Mouse (Mus musculus): Measurements from ENCODE around the gene H2-T22. TPM values are rescaled to one million over a fixed set of nuclear protein-coding genes. Genes with fewer than 3 reads are reported as not detected.
"Not testable (repeated sequence)": the region's sequence is repeated elsewhere in the genome, so short reads cannot be mapped to it uniquely, and the experiment has no call there.

The H2-T22 gene
- polyA plus RNA-seq, 1 experiment from 2014 or later: 8.3 TPM

GRCm38 (mm10) chr17:36014977-36015376 lies 27.6 kb downstream of the H2-T22 start:
- Histone ChIP-seq H3K4me2 (replicated peaks; ENCODE audit: low read depth, low read length) (no peak overlapping the region), H3K4me1 (replicated peaks; ENCODE audit: control insufficient read depth, insufficient read depth, low read length) (no peaks in the 10 kb centered on the region), H3K36me3 (ENCODE audit: control insufficient read depth, insufficient read depth, low read length) (no peaks in the 10 kb centered on the region), H3K9ac (ENCODE audit: low read depth, low read length) (no peak overlapping the region), H3K27me3 (ENCODE audit: control insufficient read depth, insufficient read depth, low read length) (no peaks in the 10 kb centered on the region), H3K27ac (ENCODE audit: low read depth, low read length) (no peak overlapping the region), H3K9me3 (ENCODE audit: control insufficient read depth, low read length) (no peaks in the 10 kb centered on the region), H3K4me3 (ENCODE audit: low read depth, low read length) (no peak overlapping the region)
- WGBS: 96% methylated on average over 5 of the region's 5 CpGs
- DNase-seq (ENCODE audit: low spot score) (no peak), ATAC-seq (ENCODE audit: low FRiP score) (no peak)

GRCm38 (mm10) chr17:36004409-36004808 lies 38.1 kb downstream of the H2-T22 start:
- H3K27ac ChIP-seq (ENCODE audit: low read depth, low read length); H3K4me2 ChIP-seq (replicated peaks; ENCODE audit: low read depth, low read length); H3K9ac ChIP-seq (ENCODE audit: low read depth, low read length); H3K4me1 ChIP-seq (replicated peaks; ENCODE audit: control insufficient read depth, insufficient read depth, low read length); DNase-seq (ENCODE audit: low spot score); ATAC-seq (ENCODE audit: low FRiP score); H3K4me3 ChIP-seq (ENCODE audit: low read depth, low read length); H3K9me3 ChIP-seq (ENCODE audit: control insufficient read depth, low read length); H3K36me3 ChIP-seq (ENCODE audit: control insufficient read depth, insufficient read depth, low read length); H3K27me3 ChIP-seq (ENCODE audit: control insufficient read depth, insufficient read depth, low read length): not testable (repeated sequence)
- 96% methylated on average over 7 of the region's 7 CpGs for WGBS

- WGBS: 96% methylated on average over 7 of the region's 7 CpGs
- DNase-seq (ENCODE audit: low spot score): no peak
- no peaks in the 10 kb centered on the region for H3K9me3 ChIP-seq (ENCODE audit: control insufficient read depth, low read length)
- no peak for ATAC-seq (ENCODE audit: low FRiP score)
- no peak overlapping the region for H3K4me2 ChIP-seq (replicated peaks; ENCODE audit: low read depth, low read length)
- no peaks in the 10 kb centered on the region for H3K27me3 ChIP-seq (ENCODE audit: control insufficient read depth, insufficient read depth, low read length)
- H3K4me3 ChIP-seq (ENCODE audit: low read depth, low read length): no peak overlapping the region
- H3K4me1 ChIP-seq (replicated peaks; ENCODE audit: control insufficient read depth, insufficient read depth, low read length): no peaks in the 10 kb centered on the region
- no peak overlapping the region for H3K27ac ChIP-seq (ENCODE audit: low read depth, low read length)
- H3K9ac ChIP-seq (ENCODE audit: low read depth, low read length): no peak overlapping the region
- H3K36me3 ChIP-seq (ENCODE audit: control insufficient read depth, insufficient read depth, low read length): no peaks in the 10 kb centered on the region
Observed at GRCm38 (mm10) chr17:36003331-36003730, 39.2 kb downstream of the H2-T22 start.

- H3K27me3 ChIP-seq (ENCODE audit: control insufficient read depth, insufficient read depth, low read length): no peaks in the 10 kb centered on the region
- no peaks in the 10 kb centered on the region for H3K4me1 ChIP-seq (replicated peaks; ENCODE audit: control insufficient read depth, insufficient read depth, low read length)
- DNase-seq (ENCODE audit: low spot score): no peak
- WGBS: 97% methylated on average over 6 of the region's 6 CpGs
- no peaks in the 10 kb centered on the region for H3K36me3 ChIP-seq (ENCODE audit: control insufficient read depth, insufficient read depth, low read length)
- H3K4me3 ChIP-seq (ENCODE audit: low read depth, low read length): no peak overlapping the region
- no peak overlapping the region for H3K9ac ChIP-seq (ENCODE audit: low read depth, low read length)
- no peaks in the 10 kb centered on the region for H3K9me3 ChIP-seq (ENCODE audit: control insufficient read depth, low read length)
- H3K4me2 ChIP-seq (replicated peaks; ENCODE audit: low read depth, low read length): no peak overlapping the region
- no peak overlapping the region for H3K27ac ChIP-seq (ENCODE audit: low read depth, low read length)
- ATAC-seq (ENCODE audit: low FRiP score): no peak
Observed at GRCm38 (mm10) chr17:36001966-36002365, 40.6 kb downstream of the H2-T22 start.

- no peaks in the 10 kb centered on the region for H3K9me3 ChIP-seq (ENCODE audit: control insufficient read depth, low read length)
- no peaks in the 10 kb centered on the region for H3K27me3 ChIP-seq (ENCODE audit: control insufficient read depth, insufficient read depth, low read length)
- no peak overlapping the region for H3K27ac ChIP-seq (ENCODE audit: low read depth, low read length)
- H3K4me2 ChIP-seq (replicated peaks; ENCODE audit: low read depth, low read length): no peak overlapping the region
- DNase-seq (ENCODE audit: low spot score): no peak
- 97% methylated on average over 12 of the region's 12 CpGs for WGBS
- H3K4me1 ChIP-seq (replicated peaks; ENCODE audit: control insufficient read depth, insufficient read depth, low read length): no peaks in the 10 kb centered on the region
- H3K36me3 ChIP-seq (ENCODE audit: control insufficient read depth, insufficient read depth, low read length): no peaks in the 10 kb centered on the region
- no peak overlapping the region for H3K9ac ChIP-seq (ENCODE audit: low read depth, low read length)
- no peak overlapping the region for H3K4me3 ChIP-seq (ENCODE audit: low read depth, low read length)
- no peak for ATAC-seq (ENCODE audit: low FRiP score)
Observed at GRCm38 (mm10) chr17:36001121-36001897, 41.2 kb downstream of the H2-T22 start.

GRCm38 (mm10) chr17:36000349-36000748 lies 42.2 kb downstream of the H2-T22 start:
- Histone ChIP-seq H3K4me3 (ENCODE audit: low read depth, low read length) (no peak overlapping the region), H3K36me3 (ENCODE audit: control insufficient read depth, insufficient read depth, low read length) (no peaks in the 10 kb centered on the region), H3K4me1 (replicated peaks; ENCODE audit: control insufficient read depth, insufficient read depth, low read length) (no peaks in the 10 kb centered on the region; the same call in 1 of the 2 replicates), H3K27ac (ENCODE audit: low read depth, low read length) (no peak overlapping the region), H3K4me2 (replicated peaks; ENCODE audit: low read depth, low read length) (no peak overlapping the region), H3K27me3 (ENCODE audit: control insufficient read depth, insufficient read depth, low read length) (no peaks in the 10 kb centered on the region), H3K9me3 (ENCODE audit: control insufficient read depth, low read length) (no peaks in the 10 kb centered on the region), H3K9ac (ENCODE audit: low read depth, low read length) (no peak overlapping the region)
- WGBS: 92% methylated on average over 4 of the region's 4 CpGs
- ATAC-seq (ENCODE audit: low FRiP score) (no peak), DNase-seq (ENCODE audit: low spot score) (no peak)

GRCm38 (mm10) chr17:35999356-35999755 lies 43.2 kb downstream of the H2-T22 start:
- Histone ChIP-seq H3K27me3 (ENCODE audit: control insufficient read depth, insufficient read depth, low read length) (no peaks in the 10 kb centered on the region), H3K9ac (ENCODE audit: low read depth, low read length) (no peak overlapping the region), H3K9me3 (ENCODE audit: control insufficient read depth, low read length) (no peaks in the 10 kb centered on the region), H3K4me2 (replicated peaks; ENCODE audit: low read depth, low read length) (no peak overlapping the region), H3K4me1 (replicated peaks; ENCODE audit: control insufficient read depth, insufficient read depth, low read length) (no peaks in the 10 kb centered on the region; the same call in 1 of the 2 replicates), H3K36me3 (ENCODE audit: control insufficient read depth, insufficient read depth, low read length) (no peaks in the 10 kb centered on the region), H3K4me3 (ENCODE audit: low read depth, low read length) (no peak overlapping the region), H3K27ac (ENCODE audit: low read depth, low read length) (no peak overlapping the region)
- DNase-seq (ENCODE audit: low spot score) (no peak), ATAC-seq (ENCODE audit: low FRiP score) (no peak)
- 92% methylated on average over 7 of the region's 7 CpGs for WGBS

- H3K36me3 ChIP-seq (ENCODE audit: control insufficient read depth, insufficient read depth, low read length): no peaks in the 10 kb centered on the region
Observed at GRCm38 (mm10) chr17:35998545-35999305, 43.8 kb downstream of the H2-T22 start.

More at GRCm38 (mm10) chr17:35998545-35999305, 43.8 kb downstream of the H2-T22 start:
- H3K4me1 ChIP-seq (replicated peaks; ENCODE audit: control insufficient read depth, insufficient read depth, low read length): no peaks in the 10 kb centered on the region; the same call in 1 of the 2 replicates
- no peak overlapping the region for H3K9ac ChIP-seq (ENCODE audit: low read depth, low read length)
- 93% methylated on average over 6 of the region's 6 CpGs for WGBS
- H3K27me3 ChIP-seq (ENCODE audit: control insufficient read depth, insufficient read depth, low read length): no peaks in the 10 kb centered on the region
- no peak for DNase-seq (ENCODE audit: low spot score)
- ATAC-seq (ENCODE audit: low FRiP score): no peak
- H3K4me2 ChIP-seq (replicated peaks; ENCODE audit: low read depth, low read length): no peak overlapping the region
- no peak overlapping the region for H3K27ac ChIP-seq (ENCODE audit: low read depth, low read length)
- no peaks in the 10 kb centered on the region for H3K9me3 ChIP-seq (ENCODE audit: control insufficient read depth, low read length)
- H3K4me3 ChIP-seq (ENCODE audit: low read depth, low read length): no peak overlapping the region

Data from hindbrain, embryonic 11.5 days (tissue).